In genomic region chr7:67414766-67415165, GRCm38 (mm10) we compare ENCODE assay signal across 9 mouse cellular contexts. TPM values are rescaled to one million over a fixed set of nuclear protein-coding genes. Genes with fewer than 3 reads are reported as not detected.
DNase-seq lines count a peak whose midpoint lies in the region; ATAC-seq lines count a peak whose summit lies in the region.
"Had no signal": no experiment of that assay in that cellular context is flagged by ENCODE, and none has a peak within 500 bp of the region (broad histone marks: within the 10 kb centered on the region; RNA-seq: fewer than 3 reads in every experiment).

No protein-coding gene starts in this region.

- H3K4me3 ChIP-seq in forebrain, embryonic 14.5 days (ENCODE audit: low read depth, low read length): no peak overlapping the region
- no peak overlapping the region for H3K4me3 ChIP-seq in forebrain, embryonic 12.5 days (replicated peaks)
- H3K4me3 ChIP-seq in heart, embryonic 12.5 days: no peak overlapping the region
- no peak overlapping the region for H3K4me3 ChIP-seq in intestine, embryonic 16.5 days (ENCODE audit: low read length)
- H3K4me3 ChIP-seq: megakaryocyte, embryonic 14.5 days had no signal

- ATAC-seq in forebrain, embryonic 14.5 days: no peak
- ATAC-seq in forebrain, embryonic 12.5 days (ENCODE audit: low FRiP score): no peak
- no peak; the same call in 1 of the 2 replicates for ATAC-seq in heart, embryonic 12.5 days (ENCODE audit: insufficient number of reproducible peaks, low FRiP score)
- ATAC-seq in intestine, embryonic 16.5 days: no peak

- no peak overlapping the region for H3K27ac ChIP-seq in forebrain, embryonic 14.5 days (ENCODE audit: low read depth, low read length)
- H3K27ac ChIP-seq in forebrain, embryonic 12.5 days: no peak overlapping the region
- peak overlapping the region; percentile 77 for H3K27ac ChIP-seq in heart, embryonic 12.5 days (ENCODE audit: poor library complexity, severe bottlenecking)
- no peak overlapping the region for H3K27ac ChIP-seq in intestine, embryonic 16.5 days (ENCODE audit: low read length)

- H3K36me3 ChIP-seq in forebrain, embryonic 14.5 days (ENCODE audit: control insufficient read depth, insufficient read depth, low read length): no peaks in the 10 kb centered on the region
- H3K36me3 ChIP-seq in forebrain, embryonic 12.5 days (replicated peaks): no peaks in the 10 kb centered on the region
- H3K36me3 ChIP-seq in heart, embryonic 12.5 days: no peaks in the 10 kb centered on the region
- no peaks in the 10 kb centered on the region for H3K36me3 ChIP-seq in intestine, embryonic 16.5 days (ENCODE audit: control insufficient read depth, insufficient read depth, low read length)

- no peak overlapping the region for H3K9ac ChIP-seq in forebrain, embryonic 14.5 days (ENCODE audit: low read length)
- H3K9ac ChIP-seq in forebrain, embryonic 12.5 days: no peak overlapping the region
- no peak overlapping the region for H3K9ac ChIP-seq in heart, embryonic 12.5 days
- H3K9ac ChIP-seq in intestine, embryonic 16.5 days (ENCODE audit: low read depth, low read length): no peak overlapping the region

- no peaks in the 10 kb centered on the region for H3K4me1 ChIP-seq in forebrain, embryonic 14.5 days (ENCODE audit: control insufficient read depth, insufficient read depth, low read length)
- no peaks in the 10 kb centered on the region for H3K4me1 ChIP-seq in forebrain, embryonic 12.5 days
- peaks cover 8% of the 10 kb centered on the region for H3K4me1 ChIP-seq in heart, embryonic 12.5 days (replicated peaks)
- 0 out of 2 replicates have a peak, but pooled peaks cover 3% of the 10 kb centered on the region for H3K4me1 ChIP-seq in intestine, embryonic 16.5 days (ENCODE audit: control insufficient read depth, insufficient read depth, low read length)

- peak; percentile 59 for DNase-seq in forebrain, embryonic 14.5 days (ENCODE audit: low spot score)
- peak; percentile 26 for DNase-seq in thymus, postnatal 0 days (ENCODE audit: low spot score)
- DNase-seq in thymus, adult 18-20 months: no peak
- DNase-seq in right cerebral cortex, postnatal 25 days: peak; percentile 25
- DNase-seq in embryo, embryonic 10 days (ENCODE audit: low spot score): no peak

- H3K9me3 ChIP-seq in forebrain, embryonic 14.5 days (replicated peaks; ENCODE audit: control insufficient read depth, low read length): no peaks in the 10 kb centered on the region
- no peaks in the 10 kb centered on the region for H3K9me3 ChIP-seq in forebrain, embryonic 12.5 days
- no peaks in the 10 kb centered on the region for H3K9me3 ChIP-seq in heart, embryonic 12.5 days (replicated peaks)
- H3K9me3 ChIP-seq in intestine, embryonic 16.5 days (ENCODE audit: control insufficient read depth, low read length): no peaks in the 10 kb centered on the region
- H3K9me3 ChIP-seq: megakaryocyte, embryonic 14.5 days had no signal

- no peaks in the 10 kb centered on the region for H3K27me3 ChIP-seq in forebrain, embryonic 14.5 days (replicated peaks; ENCODE audit: control insufficient read depth, insufficient read depth, low read length)
- H3K27me3 ChIP-seq in forebrain, embryonic 12.5 days: no peaks in the 10 kb centered on the region
- H3K27me3 ChIP-seq in heart, embryonic 12.5 days (replicated peaks): no peaks in the 10 kb centered on the region
- H3K27me3 ChIP-seq in intestine, embryonic 16.5 days (replicated peaks; ENCODE audit: control insufficient read depth, insufficient read depth, low read length): no peaks in the 10 kb centered on the region

- no peak overlapping the region for H3K4me2 ChIP-seq in forebrain, embryonic 14.5 days (ENCODE audit: low read length)
- H3K4me2 ChIP-seq in forebrain, embryonic 12.5 days: no peak overlapping the region
- H3K4me2 ChIP-seq in heart, embryonic 12.5 days: peak overlapping the region; percentile 35
- H3K4me2 ChIP-seq in intestine, embryonic 16.5 days (ENCODE audit: low read depth, low read length): no peak overlapping the region

- WGBS in forebrain, embryonic 14.5 days: 79% methylated on average over 8 of the region's 8 CpGs
- 81% methylated on average over 8 of the region's 8 CpGs for WGBS in forebrain, embryonic 12.5 days
- WGBS in heart, embryonic 12.5 days: 19% methylated on average over 8 of the region's 8 CpGs
- 55% methylated on average over 8 of the region's 8 CpGs for WGBS in intestine, embryonic 16.5 days

RNA-seq across cellular contexts. Expression of gene Mef2a, which starts 42.1 kb away (rescaled TPM):
- 27.9 and 39.4 TPM in 2 replicates for polyA plus RNA-seq in forebrain, embryonic 14.5 days (2014; fragmentation: Nextera tagmentation; extraction: Ambion mirVana)
- 30.6 and 32.1 TPM in 2 replicates for polyA plus RNA-seq in forebrain, embryonic 12.5 days (2016; fragmentation: Nextera tagmentation; extraction: Ambion mirVana)
- 62.3 and 64.9 TPM in 2 replicates for polyA plus RNA-seq in thymus, postnatal 0 days (2015; fragmentation: Nextera tagmentation; extraction: Ambion mirVana)
- polyA plus RNA-seq in heart, embryonic 12.5 days (2016; fragmentation: Nextera tagmentation; extraction: Ambion mirVana): 93.6 and 105 TPM in 2 replicates
- 23.6 and 23.7 TPM in 2 replicates for polyA plus RNA-seq in intestine, embryonic 16.5 days (2015; fragmentation: Nextera tagmentation; extraction: Ambion mirVana)

Comparison
In these comparisons a context has a peak if more than half of its experiments do, and no peak if none do; other contexts are left out.
1. DNase-seq: peak in forebrain, embryonic 14.5 days (single experiment), thymus, postnatal 0 days (single experiment) and right cerebral cortex, postnatal 25 days (single experiment); none in thymus, adult 18-20 months (0 of 2) and embryo, embryonic 10 days (single experiment).